Mouse (Mus musculus) kidney, adult 2 months (tissue): ENCODE measurements around the gene Smco3.
"Not testable (repeated sequence)": the region's sequence is repeated elsewhere in the genome, so short reads cannot be mapped to it uniquely, and the experiment has no call there.

Source experiments
- CTCF ChIP-seq: fragments of 200-500 bp; conservative IDR thresholded peaks from 2 replicates; pipeline ENCODE4 v1.5.1; 2011; ENCODE audit warnings: low read depth, mild to moderate bottlenecking, control low read depth, low read length, moderate library complexity, mixed read lengths; ENCODE audit not compliant: insufficient read depth, insufficient read length
- POLR2A ChIP-seq: fragments of 200-500 bp; IDR thresholded peaks from one replicate; pipeline ENCODE4 v1.6.1; 2011; ENCODE audit warnings: low read depth, low read length, control low read depth

GRCm38 (mm10) chr6:136797874-136798693 lies 37.2 kb downstream of the Smco3 start:
- not testable (repeated sequence) for TF ChIP-seq POLR2A, CTCF
